Mouse (Mus musculus) forebrain, embryonic 15.5 days (tissue): ENCODE results near the gene Tpgs1. TPM values are rescaled to one million over a fixed set of nuclear protein-coding genes. Genes with fewer than 3 reads are reported as not detected.

Experiments
- polyA plus RNA-seq: library from polyadenylated mRNA; unstranded; fragments of >200 nt; fragmentation: Nextera tagmentation; extraction: Ambion mirVana; gene quantifications from 2 replicates; pipeline ENCODE4 v1.2.1, GENCODE M21; 2015

Gene Tpgs1
- polyA plus RNA-seq, 1 experiment from 2014 or later: 80.0 TPM

Other genes starting within 250 kb of the Tpgs1 start
- gene Vmn2r83, start 200.6 kb upstream of the Tpgs1 start, polyA plus RNA-seq: not detected in 2 replicates
- 8.8 and 10.7 TPM in 2 replicates for gene Plpp2, start 135.6 kb upstream of the Tpgs1 start, polyA plus RNA-seq
- 60.1 and 61.7 TPM in 2 replicates for gene Mier2, start 114.2 kb upstream of the Tpgs1 start, polyA plus RNA-seq
- gene Theg, start 82.0 kb upstream of the Tpgs1 start, polyA plus RNA-seq: not detected in 2 replicates
- 0.22 and 0.27 TPM in 2 replicates for gene C2cd4c, start 55.3 kb upstream of the Tpgs1 start, polyA plus RNA-seq
- 15.1 and 15.3 TPM in 2 replicates for gene Shc2, start 31.5 kb upstream of the Tpgs1 start, polyA plus RNA-seq
- 0.32 TPM in 1 of 2 replicates, not detected in the other for gene Odf3l2, start 23.6 kb upstream of the Tpgs1 start, polyA plus RNA-seq
- 0.95 and 1.3 TPM in 2 replicates for gene Madcam1, start 4.8 kb upstream of the Tpgs1 start, polyA plus RNA-seq
- 75.7 and 81.2 TPM in 2 replicates for gene Cdc34, start 12.8 kb downstream of the Tpgs1 start, polyA plus RNA-seq
- 2.0 and 2.3 TPM in 2 replicates for gene Gzmm, start 19.7 kb downstream of the Tpgs1 start, polyA plus RNA-seq
- gene Bsg, start 35.1 kb downstream of the Tpgs1 start, polyA plus RNA-seq: 689 and 728 TPM in 2 replicates
- 0.64 and 0.69 TPM in 2 replicates for gene Hcn2, start 47.3 kb downstream of the Tpgs1 start, polyA plus RNA-seq
- gene Polrmt, start 77.2 kb downstream of the Tpgs1 start, polyA plus RNA-seq: 43.7 and 44.0 TPM in 2 replicates
- 0.69 and 0.72 TPM in 2 replicates for gene Fgf22, start 85.7 kb downstream of the Tpgs1 start, polyA plus RNA-seq
- gene Rnf126, start 97.6 kb downstream of the Tpgs1 start, polyA plus RNA-seq: 94.9 and 108 TPM in 2 replicates
- 0.83 and 0.84 TPM in 2 replicates for gene Fstl3, start 107.9 kb downstream of the Tpgs1 start, polyA plus RNA-seq
- gene Prss57, start 121.6 kb downstream of the Tpgs1 start, polyA plus RNA-seq: 0.25 and 0.43 TPM in 2 replicates
- 317 and 325 TPM in 2 replicates for gene Palm, start 124.2 kb downstream of the Tpgs1 start, polyA plus RNA-seq
- gene Misp, start 151.6 kb downstream of the Tpgs1 start, polyA plus RNA-seq: 0.66 and 0.68 TPM in 2 replicates
- gene Ptbp1, start 185.1 kb downstream of the Tpgs1 start, polyA plus RNA-seq: 108 and 120 TPM in 2 replicates
- gene Prtn3, start 205.1 kb downstream of the Tpgs1 start, polyA plus RNA-seq: 13.5 and 15.0 TPM in 2 replicates
- gene Plppr3, start 205.3 kb downstream of the Tpgs1 start, polyA plus RNA-seq: 405 and 410 TPM in 2 replicates
- gene Elane, start 216.9 kb downstream of the Tpgs1 start, polyA plus RNA-seq: 0.19 TPM in 1 of 2 replicates, not detected in the other
- not detected in 2 replicates for gene Cfd, start 221.5 kb downstream of the Tpgs1 start, polyA plus RNA-seq
- gene Med16, start 239.6 kb downstream of the Tpgs1 start, polyA plus RNA-seq: 53.2 and 56.6 TPM in 2 replicates
- gene Gm26602, start 241.5 kb downstream of the Tpgs1 start, polyA plus RNA-seq: 10.4 and 21.1 TPM in 2 replicates
- gene Kiss1r, start 247.6 kb downstream of the Tpgs1 start, polyA plus RNA-seq: 2.2 and 2.7 TPM in 2 replicates